ENCODE assay signal across 21 mouse cellular contexts in the genomic region with DNA sequence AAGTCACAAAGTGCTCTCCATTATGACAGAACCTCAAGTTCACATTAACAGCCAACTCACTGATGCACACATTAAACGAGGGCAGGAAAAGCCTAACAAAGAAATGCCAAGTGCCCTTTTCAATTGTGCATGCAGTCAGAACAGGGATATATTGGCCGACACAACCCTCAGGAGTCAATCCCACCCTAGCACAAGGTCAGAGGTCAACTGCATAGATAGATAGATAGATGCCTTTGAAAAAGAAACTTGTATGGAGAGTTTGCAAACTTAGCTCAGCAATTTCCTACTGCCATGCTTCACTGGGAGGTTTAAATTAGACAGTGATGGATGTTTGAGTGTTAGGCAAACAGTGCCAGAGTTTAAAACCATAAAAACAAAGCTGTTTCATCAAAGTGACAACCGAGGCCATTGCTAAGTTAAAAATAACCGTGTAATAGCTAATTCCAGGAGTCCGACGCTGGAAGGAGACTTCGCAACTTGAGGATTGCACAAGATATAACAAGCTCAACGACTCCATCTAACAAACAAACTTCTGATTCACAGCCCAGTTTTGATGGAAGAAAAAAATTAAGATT.
A peak's percentile ranks its signal among the peaks of the same experiment; 100 is the strongest.
DNase-seq lines count a peak whose midpoint lies in the region; ATAC-seq and TF ChIP-seq lines count a peak whose summit lies in the region.
"Had no signal": no experiment of that assay in that cellular context is flagged by ENCODE, and none has a peak within 500 bp of the region (broad histone marks: within the 10 kb centered on the region; RNA-seq: fewer than 3 reads in every experiment).

No protein-coding gene starts in this region.

- H3K4me1 ChIP-seq in kidney, postnatal 0 days (replicated peaks; ENCODE audit: insufficient read depth, low read length), result 0 out of 2 replicates have a peak, but pooled peaks cover 5% of the 10 kb centered on the region
- peaks cover 33% of the 10 kb centered on the region for H3K4me1 ChIP-seq in midbrain, embryonic 13.5 days (replicated peaks)

- TF ChIP-seq CTCF in kidney, postnatal 0 days (IDR thresholded peaks at IDR 0.05; ENCODE audit: low read depth), result no peak
- no peak for TF ChIP-seq CTCF in brain, embryonic 14.5 days (IDR thresholded peaks at IDR 0.05; ENCODE audit: borderline replicate concordance, extremely low read depth, insufficient read depth, insufficient read length)

- ATAC-seq in kidney, postnatal 0 days (replicated peaks; ENCODE audit: low FRiP score, low read depth), result no peak
- no peak for ATAC-seq in midbrain, embryonic 13.5 days
- ATAC-seq: inflammation-experienced regulatory T-cells, adult 6 months; midbrain, embryonic 15.5 days had no signal

- H3K9ac ChIP-seq in kidney, postnatal 0 days (ENCODE audit: low read depth, low read length), result no peak overlapping the region
- no peak overlapping the region for H3K9ac ChIP-seq in midbrain, embryonic 13.5 days (replicated peaks)
- H3K9ac ChIP-seq: embryonic facial prominence, embryonic 15.5 days; hindbrain, embryonic 13.5 days; limb, embryonic 13.5 days; liver, embryonic 14.5 days; midbrain, embryonic 15.5 days; neural tube, embryonic 15.5 days had no signal

- no peak overlapping the region for H3K27ac ChIP-seq in kidney, postnatal 0 days
- H3K27ac ChIP-seq in midbrain, embryonic 13.5 days, result no peak overlapping the region
- H3K27ac ChIP-seq: embryonic facial prominence, embryonic 15.5 days; forebrain, embryonic 10.5 days; gastrocnemius, adult 2 months; heart, embryonic 10.5 days; hindbrain, embryonic 13.5 days; limb, embryonic 13.5 days; liver, embryonic 14.5 days; midbrain, embryonic 15.5 days; neural tube, embryonic 15.5 days had no signal

- no peaks in the 10 kb centered on the region for H3K36me3 ChIP-seq in kidney, postnatal 0 days (ENCODE audit: insufficient read depth, low read length)
- H3K36me3 ChIP-seq in midbrain, embryonic 13.5 days, result no peaks in the 10 kb centered on the region
- H3K36me3 ChIP-seq: embryonic facial prominence, embryonic 15.5 days; forebrain, embryonic 10.5 days; heart, embryonic 10.5 days; hindbrain, embryonic 13.5 days; limb, embryonic 13.5 days; midbrain, embryonic 15.5 days; neural tube, embryonic 15.5 days had no signal

- H3K4me2 ChIP-seq in kidney, postnatal 0 days (ENCODE audit: low read length), result 0 out of 2 replicates have a peak overlapping the region, but pooled peaks have one; percentile 3
- no peak overlapping the region for H3K4me2 ChIP-seq in midbrain, embryonic 13.5 days (replicated peaks)
- H3K4me2 ChIP-seq: embryonic facial prominence, embryonic 15.5 days; hindbrain, embryonic 13.5 days; limb, embryonic 13.5 days; midbrain, embryonic 15.5 days; neural tube, embryonic 15.5 days had no signal

- DNase-seq in kidney, postnatal 0 days (ENCODE audit: low spot score), result peak; percentile 79
- no peak for DNase-seq in kidney, postnatal 36 days
- peak; percentile 9 for DNase-seq in retina, postnatal 1 day
- no peak for DNase-seq in retina, embryonic 14.5 days (ENCODE audit: low spot score)
- peak; percentile 12 for DNase-seq in brain, embryonic 14.5 days (ENCODE audit: low read depth)
- DNase-seq in lung, postnatal 36 days, result peak; percentile 13
- DNase-seq in liver, result no peak
- DNase-seq: cerebellum, adult 2 months; gastrocnemius, adult 2 months; kidney, adult 8-10 months; layer of hippocampus, postnatal 36 days had no signal

- H3K4me3 ChIP-seq in kidney, postnatal 0 days (replicated peaks; ENCODE audit: low read depth, low read length), result no peak overlapping the region
- no peak overlapping the region for H3K4me3 ChIP-seq in midbrain, embryonic 13.5 days (replicated peaks)
- H3K4me3 ChIP-seq: embryonic facial prominence, embryonic 15.5 days; forebrain, embryonic 10.5 days; gastrocnemius, adult 2 months; heart, embryonic 10.5 days; hindbrain, embryonic 13.5 days; limb, embryonic 13.5 days; midbrain, embryonic 15.5 days; neural tube, embryonic 15.5 days had no signal

- no peaks in the 10 kb centered on the region for H3K9me3 ChIP-seq in kidney, postnatal 0 days (replicated peaks; ENCODE audit: low read length)
- no peaks in the 10 kb centered on the region for H3K9me3 ChIP-seq in midbrain, embryonic 13.5 days
- H3K9me3 ChIP-seq: embryonic facial prominence, embryonic 15.5 days; forebrain, embryonic 10.5 days; heart, embryonic 10.5 days; hindbrain, embryonic 13.5 days; limb, embryonic 13.5 days; midbrain, embryonic 15.5 days; neural tube, embryonic 15.5 days had no signal

- TF ChIP-seq POLR2A in brain, embryonic 14.5 days (IDR thresholded peaks at IDR 0.05; ENCODE audit: borderline replicate concordance, extremely low read depth, insufficient read depth, insufficient read length, poor library complexity, severe bottlenecking), result no peak

- no peaks in the 10 kb centered on the region for H3K27me3 ChIP-seq in kidney, postnatal 0 days (ENCODE audit: insufficient read depth, low read length)
- no peaks in the 10 kb centered on the region for H3K27me3 ChIP-seq in midbrain, embryonic 13.5 days
- H3K27me3 ChIP-seq: embryonic facial prominence, embryonic 15.5 days; hindbrain, embryonic 13.5 days; limb, embryonic 13.5 days; midbrain, embryonic 15.5 days; neural tube, embryonic 15.5 days had no signal

- WGBS in kidney, postnatal 0 days, result 10% methylated on average over 8 of the region's 8 CpGs
- 66% methylated on average over 8 of the region's 8 CpGs for WGBS in midbrain, embryonic 13.5 days

Comparison
In these comparisons a context has a peak if more than half of its experiments do, and no peak if none do; other contexts are left out.
1. DNase-seq: peak in kidney, postnatal 0 days (single experiment), retina, postnatal 1 day (single experiment), brain, embryonic 14.5 days (single experiment) and lung, postnatal 36 days (single experiment); none in kidney, postnatal 36 days (0 of 2), retina, embryonic 14.5 days (single experiment) and liver (single experiment).